Mouse (Mus musculus) erythroid progenitor cell, adult 5-6 weeks (primary cell): ENCODE measurements around the gene Lsamp. TPM values are rescaled to one million over a fixed set of nuclear protein-coding genes. Genes with fewer than 3 reads are reported as not detected.
A peak's percentile ranks its signal among the peaks of the same experiment; 100 is the strongest.

Experiments
- ATAC-seq: replicated peaks from 2 replicates; pipeline ENCODE4 v1.8.0; 2016; ENCODE audit warnings: moderate number of reproducible peaks, mild to moderate bottlenecking, moderate TSS enrichment, inconsistent platforms; ENCODE audit not compliant: poor library complexity, low FRiP score, severe bottlenecking
- total RNA-seq, 2 experiments: library from RNA; stranded (forward) in 1 of 2; stranded (reverse) in 1 of 2; fragments of 150-400 nt in 1 of 2; fragments of 186-747, 209-891 nt in 1 of 2; gene quantifications; 2 replicates each; pipeline versions ENCODE4 v1.2.3 to v1.2.4; 2015 to 2017; ENCODE audit warnings: low replicate concordance in 2 of 2

Lsamp gene
- total RNA-seq, 2 experiments from 2014 or later = not detected

- no peak for ATAC-seq
Observed at GRCm38 (mm10) chr16:42081611-42082010, 2097.4 kb downstream of the Lsamp start.

GRCm38 (mm10) chr16:42097510-42097909, 2113.3 kb downstream of the Lsamp start:
- ATAC-seq = no peak

GRCm38 (mm10) chr16:42102186-42102585, 2118.0 kb downstream of the Lsamp start:
- ATAC-seq = no peak

DNA sequence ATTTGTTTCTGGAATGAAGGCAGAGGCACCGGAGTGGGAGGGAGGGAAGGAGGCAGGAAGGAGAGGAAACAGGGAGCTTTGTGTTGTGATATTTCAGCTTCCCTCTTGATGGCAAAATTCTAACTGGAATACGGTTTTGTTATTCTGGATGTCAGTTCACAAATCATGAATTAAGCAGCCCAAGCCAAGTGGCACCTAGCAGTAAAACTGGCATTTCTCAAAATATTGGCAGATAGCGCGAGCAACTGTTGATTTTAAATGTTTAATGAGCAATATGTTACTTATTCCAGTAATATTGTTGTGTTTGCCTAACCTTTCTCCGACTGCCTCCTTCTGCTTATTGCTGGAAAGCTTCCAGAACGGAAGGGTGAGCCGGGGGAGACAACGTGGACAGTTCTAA, 2118.5 kb downstream of the Lsamp start:
- ATAC-seq = no peak

DNA sequence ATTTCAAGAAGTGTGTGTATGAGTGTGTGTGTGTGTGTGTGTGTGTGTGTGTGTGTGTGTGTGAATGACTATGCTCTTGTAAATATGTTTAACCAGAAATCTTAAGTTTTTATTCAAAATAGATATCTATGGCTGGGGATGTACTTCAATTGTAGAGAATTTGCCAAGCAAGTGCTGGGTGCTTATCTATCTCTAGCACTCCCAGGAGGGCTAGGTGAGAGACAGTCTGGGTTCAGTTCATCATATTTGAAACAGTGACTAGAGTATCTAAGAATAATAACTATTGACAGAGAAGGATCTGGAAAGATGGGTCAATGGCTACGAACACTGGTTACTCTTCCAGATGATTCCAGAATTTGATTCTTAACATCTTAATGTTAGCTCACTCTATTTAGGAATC, 2128.1 kb downstream of the Lsamp start:
- no peak for ATAC-seq

DNA sequence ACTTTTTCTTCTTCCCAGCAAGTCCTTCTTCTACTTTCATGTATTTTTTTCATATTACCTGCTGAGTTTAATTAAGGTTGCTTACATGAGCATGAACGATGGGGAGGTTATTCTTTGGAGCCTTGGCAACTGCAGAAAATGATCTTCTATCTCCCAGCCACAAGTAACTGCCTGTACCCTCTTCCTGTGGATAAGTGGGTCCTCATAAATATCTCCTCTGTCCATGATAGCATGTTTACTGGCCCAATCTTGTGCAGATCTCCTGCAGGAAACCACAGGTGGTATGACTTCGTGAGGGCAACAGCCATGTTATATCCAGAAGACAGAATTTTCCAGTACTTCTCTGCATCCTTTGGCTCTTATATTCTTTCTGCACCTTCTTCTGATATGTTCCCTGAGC, 2129.1 kb downstream of the Lsamp start:
- no peak for ATAC-seq

- no peak for ATAC-seq
Observed at GRCm38 (mm10) chr16:42121788-42122187, 2137.6 kb downstream of the Lsamp start.

GRCm38 (mm10) chr16:42123826-42124225, 2139.7 kb downstream of the Lsamp start:
- no peak for ATAC-seq

DNA sequence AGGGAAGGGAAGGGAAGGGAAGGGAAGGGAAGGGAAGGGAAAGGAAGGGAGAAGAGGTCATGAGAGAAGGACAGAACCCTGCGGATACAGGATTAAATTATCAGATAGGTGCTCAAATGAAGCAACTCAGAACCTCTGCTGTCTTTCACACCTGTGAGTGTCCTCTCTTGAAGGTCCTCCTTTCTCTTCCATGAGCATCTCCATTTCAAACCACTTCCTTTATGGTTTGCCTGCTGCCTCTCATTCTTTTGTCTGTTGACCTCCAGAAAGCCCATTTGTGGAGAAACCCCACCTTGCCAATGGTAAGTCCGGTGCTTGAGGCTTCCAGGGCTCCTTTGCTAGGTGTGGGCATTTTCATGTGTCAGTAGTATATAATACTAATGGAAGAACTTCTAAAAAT, 2141.9 kb downstream of the Lsamp start:
- no peak for ATAC-seq

GRCm38 (mm10) chr16:42147164-42147563, 2163.0 kb downstream of the Lsamp start:
- no peak for ATAC-seq

- no peak for ATAC-seq
Observed at GRCm38 (mm10) chr16:42149216-42149942, 2165.2 kb downstream of the Lsamp start.

- ATAC-seq = no peak
Observed at GRCm38 (mm10) chr16:42152640-42153039, 2168.5 kb downstream of the Lsamp start.

- no peak for ATAC-seq
Observed at GRCm38 (mm10) chr16:42157816-42158215, 2173.7 kb downstream of the Lsamp start.

DNA sequence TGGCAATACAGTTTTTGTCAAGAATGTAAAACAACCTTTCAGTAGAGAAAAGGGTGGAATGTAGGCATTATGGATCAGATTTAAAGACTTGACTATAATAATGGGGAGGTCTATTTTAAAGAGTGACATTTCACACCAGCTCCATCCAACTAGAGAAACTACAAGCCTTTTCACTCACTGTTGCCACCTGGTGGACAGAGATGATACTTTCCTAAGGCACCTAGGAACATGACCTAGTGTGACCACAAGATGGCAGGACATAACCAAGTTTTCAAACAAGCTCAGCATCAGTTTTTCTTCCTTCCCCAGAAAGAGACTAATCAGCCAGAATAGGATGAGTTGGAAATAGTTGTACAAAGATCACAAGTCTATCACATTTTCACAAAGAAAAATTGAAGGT, 2180.8 kb downstream of the Lsamp start:
- peak; percentile 74; the same call in 1 of the 2 replicates for ATAC-seq

DNA sequence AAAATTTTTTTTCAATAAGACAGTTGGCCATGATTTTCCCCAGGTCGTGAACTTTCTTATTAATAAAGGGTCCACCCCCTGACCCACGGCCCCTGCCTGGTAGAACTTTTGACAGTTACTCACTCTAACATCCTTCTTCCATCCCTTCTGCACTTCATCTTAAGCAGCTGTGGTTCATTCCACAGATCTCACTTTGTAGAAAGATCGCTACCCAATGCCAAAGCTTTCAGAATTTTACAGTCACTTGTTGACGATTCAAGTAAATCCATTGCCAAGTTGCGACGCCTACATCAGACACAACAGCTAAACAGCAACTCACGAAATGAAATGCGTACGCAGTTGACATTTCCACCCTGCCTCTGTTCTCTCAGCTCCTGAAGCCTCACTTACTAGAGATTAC, 2184.1 kb downstream of the Lsamp start:
- no peak for ATAC-seq

DNA sequence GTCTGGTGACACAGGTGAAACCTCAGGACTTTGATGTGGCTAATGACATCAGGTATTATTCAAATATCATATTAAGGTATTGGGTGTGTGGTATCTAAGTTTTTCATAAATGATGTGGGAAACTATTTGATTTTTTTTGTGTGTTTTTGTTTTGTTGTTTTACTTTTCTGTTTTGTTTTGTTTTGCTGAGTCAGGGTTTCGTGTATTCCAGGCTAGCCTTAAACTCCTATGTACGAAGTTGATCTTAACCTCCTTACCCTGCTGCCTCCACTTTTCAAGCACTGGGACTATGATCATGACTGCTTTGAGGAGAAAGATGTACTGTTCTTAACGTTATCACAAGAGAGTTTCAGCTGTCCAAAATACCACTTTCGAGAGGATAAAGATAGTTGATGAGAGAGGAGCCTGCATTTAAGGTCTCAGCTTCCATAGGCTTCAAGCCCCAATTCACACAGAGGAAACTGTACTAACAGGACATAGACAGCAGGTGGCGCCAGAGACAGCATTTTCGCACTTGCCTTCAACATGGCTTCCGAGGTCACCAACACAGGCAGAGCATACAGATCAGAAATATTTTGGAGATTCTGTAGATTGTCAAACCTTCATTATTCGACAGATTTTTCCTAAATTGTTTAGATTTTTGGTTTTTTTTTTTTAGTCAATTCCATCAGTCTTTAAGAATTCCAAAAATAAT, 2185.4 kb downstream of the Lsamp start:
- 0 out of 2 replicates have a peak, but pooled peaks have one; percentile 54 for ATAC-seq

- no peak for ATAC-seq
Observed at GRCm38 (mm10) chr16:42172476-42172875, 2188.3 kb downstream of the Lsamp start.

GRCm38 (mm10) chr16:42178866-42179265, 2194.7 kb downstream of the Lsamp start:
- no peak for ATAC-seq

DNA sequence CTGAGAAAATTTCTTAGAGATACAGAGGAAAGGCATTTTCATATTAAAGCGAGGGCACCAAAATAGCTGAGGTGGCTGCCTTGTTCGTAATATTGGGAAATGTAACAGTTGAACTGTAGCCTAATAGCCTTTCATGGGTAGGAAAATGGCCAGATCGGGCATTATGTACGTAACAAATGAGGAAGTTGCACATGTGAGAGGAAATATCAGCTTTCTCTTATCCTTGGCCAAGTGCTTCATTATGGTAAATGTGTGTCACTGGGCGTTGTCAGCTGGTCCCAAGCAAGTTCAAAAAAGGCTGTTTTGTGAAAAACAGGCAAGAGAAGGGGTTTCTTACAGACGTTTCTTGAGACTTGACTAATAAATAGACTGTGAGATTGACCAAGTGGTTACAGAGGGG, 2195.9 kb downstream of the Lsamp start:
- ATAC-seq = no peak

- ATAC-seq = no peak
Observed at GRCm38 (mm10) chr16:42180473-42180872, 2196.3 kb downstream of the Lsamp start.

DNA sequence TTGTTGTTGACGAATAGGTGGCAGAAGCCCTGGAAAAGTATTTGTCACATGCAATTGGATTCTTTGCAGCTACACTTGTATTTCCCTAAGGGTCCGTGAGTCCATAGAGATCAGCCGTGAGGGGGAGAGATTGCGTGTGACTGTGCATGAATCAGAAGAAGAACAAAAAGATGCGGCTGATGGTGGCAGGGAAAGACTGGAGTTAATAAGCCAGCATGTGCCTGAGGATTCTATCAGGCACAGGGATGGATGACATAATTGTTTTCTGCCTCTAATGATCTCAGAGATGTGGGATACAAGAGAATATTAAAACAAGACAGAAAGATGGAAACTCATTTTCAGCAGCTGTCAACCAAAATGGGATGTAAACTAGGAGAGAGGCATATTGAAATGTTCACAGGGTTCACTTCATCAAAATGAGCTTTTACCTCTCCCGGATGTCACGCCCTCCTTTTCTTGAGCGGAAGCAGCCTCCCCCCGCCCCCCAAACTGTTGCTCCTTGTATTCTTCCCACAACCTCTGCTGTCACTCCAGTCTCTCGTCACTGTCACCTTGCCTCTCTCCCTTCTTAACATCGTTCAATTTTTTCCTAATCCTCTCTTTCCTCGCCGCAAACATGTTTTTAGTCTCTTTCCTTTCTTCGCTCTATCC, 2205.4 kb downstream of the Lsamp start:
- ATAC-seq = no peak
